Mouse (Mus musculus): ENCODE measurements around the gene 2610002M06Rik.

The 2610002M06Rik gene

GRCm38 (mm10) chrX:107816218-107816554 is at the start of gene 2610002M06Rik:
Gene 2610002M06Rik (minus strand): TSS chrX:107816334.
- DNase-seq = peak; percentile 83 to 86

GRCm38 (mm10) chrX:107858165-107858564 is 42.0 kb upstream of the 2610002M06Rik start:
- DNase-seq = no peak

GRCm38 (mm10) chrX:107816726-107817125 is 592 bp upstream of the 2610002M06Rik start:
- DNase-seq = no peak

- DNase-seq = no peak
Observed at GRCm38 (mm10) chrX:107815502-107816217, 474 bp downstream of the 2610002M06Rik start.

GRCm38 (mm10) chrX:107812120-107812519 is 4.0 kb downstream of the 2610002M06Rik start:
- DNase-seq = no peak

GRCm38 (mm10) chrX:107796919-107797318 is 19.2 kb downstream of the 2610002M06Rik start:
- DNase-seq = no peak

GRCm38 (mm10) chrX:107795785-107796184 is 20.3 kb downstream of the 2610002M06Rik start:
- DNase-seq = no peak

- no peak for DNase-seq
Observed at GRCm38 (mm10) chrX:107792290-107792689, 23.8 kb downstream of the 2610002M06Rik start, which contains the start of gene Tent5d. Gene Tent5d (plus strand): TSS chrX:107792590.

- no peak for DNase-seq
Observed at GRCm38 (mm10) chrX:107790750-107791493, 25.2 kb downstream of the 2610002M06Rik start.

GRCm38 (mm10) chrX:107790136-107790535 is 26.0 kb downstream of the 2610002M06Rik start:
- DNase-seq = no peak

- DNase-seq = no peak
Observed at GRCm38 (mm10) chrX:107767896-107768295, 48.2 kb downstream of the 2610002M06Rik start.
